Mouse (Mus musculus) heart, embryonic 11.5 days (tissue): Measurements from ENCODE around the gene Ints13. TPM values are rescaled to one million over a fixed set of nuclear protein-coding genes. Genes with fewer than 3 reads are reported as not detected.

ENCODE experiments used
- ATAC-seq: fragments of 200-750 bp; cut with Nextera tagmentation; replicated peaks from 2 replicates; pipeline ENCODE4 v1.8.0; 2017; ENCODE audit warnings: moderate library complexity; ENCODE audit not compliant: insufficient number of reproducible peaks, low FRiP score, low TSS enrichment
- H3K27ac ChIP-seq: fragments of 300-500 bp; sonication (generic); 2 replicates; pipeline ENCODE4 v1.5.1; 2014; ENCODE audit warnings: mild to moderate bottlenecking, low read depth, low read length
- H3K27me3 ChIP-seq: fragments of 300-500 bp; sonication (generic); 2 replicates; pipeline ENCODE4 v1.6.1; 2014; ENCODE audit warnings: mild to moderate bottlenecking, low read length, mixed read lengths; ENCODE audit not compliant: control insufficient read depth, insufficient read depth
- H3K36me3 ChIP-seq: fragments of 300-500 bp; sonication (generic); 2 replicates; pipeline ENCODE4 v1.6.1; 2014; ENCODE audit warnings: mild to moderate bottlenecking, low read length, moderate library complexity, mixed read lengths; ENCODE audit not compliant: control insufficient read depth, insufficient read depth
- H3K4me1 ChIP-seq: fragments of 300-500 bp; sonication (generic); 2 replicates; pipeline ENCODE4 v1.6.1; 2014; ENCODE audit warnings: low read length; ENCODE audit not compliant: control insufficient read depth, insufficient read depth
- H3K4me2 ChIP-seq: fragments of 300-500 bp; sonication (generic); 2 replicates; pipeline ENCODE4 v1.6.1; 2014; ENCODE audit warnings: mild to moderate bottlenecking, moderate library complexity
- H3K4me3 ChIP-seq: fragments of 300-500 bp; sonication (generic); 2 replicates; pipeline ENCODE4 v1.5.1; 2014; ENCODE audit warnings: low read depth, low read length
- H3K9ac ChIP-seq: fragments of 300-500 bp; sonication (generic); 2 replicates; pipeline ENCODE4 v1.6.1; 2014; ENCODE audit warnings: mild to moderate bottlenecking, low read depth, low read length, moderate library complexity
- H3K9me3 ChIP-seq: fragments of 300-500 bp; sonication (generic); replicated peaks from 2 replicates; pipeline ENCODE4 v1.6.1; 2016; ENCODE audit warnings: low read length; ENCODE audit not compliant: control insufficient read depth
- WGBS: fragments of 180-500 bp; shearing (Covaris S2); extraction: QIAGEN DNeasy Blood & Tissue Kit; methylation state at CpG from one replicate; pipeline ENCODE4 v1.1.7; 2014; ENCODE audit not compliant: insufficient replicate concordance; 5-methylcytosine and 5-hydroxymethylcytosine counted together
- polyA plus RNA-seq: library from polyadenylated mRNA; unstranded; fragments of >200 nt; fragmentation: Nextera tagmentation; extraction: Ambion mirVana; gene quantifications from 2 replicates; pipeline ENCODE4 v1.2.1, GENCODE M21; 2014

The Ints13 gene
- polyA plus RNA-seq, 1 experiment from 2014 or later = 51.8 TPM

DNA sequence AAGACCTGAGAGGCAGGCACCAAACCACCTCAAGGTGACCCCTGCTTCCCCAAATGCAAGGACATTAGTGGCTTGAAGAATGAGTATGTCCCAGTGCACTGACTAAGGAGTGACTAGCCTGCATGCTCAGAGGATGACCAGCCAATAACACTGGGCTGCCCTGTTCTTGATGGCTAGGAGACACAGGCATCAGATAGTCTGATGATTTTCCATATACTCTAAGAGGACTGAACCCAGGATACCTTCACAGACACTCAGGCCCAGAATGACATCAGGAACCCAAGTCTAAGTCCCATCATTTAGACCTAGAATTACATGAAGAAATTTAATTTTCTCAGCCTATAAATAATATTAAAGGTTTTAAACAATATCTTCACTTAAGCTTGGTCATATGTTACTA is 26.3 kb downstream of the Ints13 start:
- Histone ChIP-seq H3K36me3 (peaks cover 32% of the 10 kb centered on the region), H3K4me2 (no peak overlapping the region), H3K27ac (no peak overlapping the region), H3K27me3 (no peaks in the 10 kb centered on the region), H3K4me1 (no peaks in the 10 kb centered on the region), H3K4me3 (no peak overlapping the region), H3K9me3 (no peaks in the 10 kb centered on the region; the same call in 1 of the 2 replicates), H3K9ac (no peak overlapping the region)
- no peak for ATAC-seq

GRCm38 (mm10) chr6:146550421-146550820 is 27.2 kb downstream of the Ints13 start:
- Histone ChIP-seq H3K9ac (no peak overlapping the region), H3K4me3 (no peak overlapping the region), H3K9me3 (no peaks in the 10 kb centered on the region), H3K27me3 (no peaks in the 10 kb centered on the region), H3K27ac (no peak overlapping the region), H3K4me2 (no peak overlapping the region), H3K4me1 (no peaks in the 10 kb centered on the region), H3K36me3 (peaks cover 24% of the 10 kb centered on the region)
- 80% methylated on average over 2 of the region's 2 CpGs for WGBS
- ATAC-seq = no peak

DNA sequence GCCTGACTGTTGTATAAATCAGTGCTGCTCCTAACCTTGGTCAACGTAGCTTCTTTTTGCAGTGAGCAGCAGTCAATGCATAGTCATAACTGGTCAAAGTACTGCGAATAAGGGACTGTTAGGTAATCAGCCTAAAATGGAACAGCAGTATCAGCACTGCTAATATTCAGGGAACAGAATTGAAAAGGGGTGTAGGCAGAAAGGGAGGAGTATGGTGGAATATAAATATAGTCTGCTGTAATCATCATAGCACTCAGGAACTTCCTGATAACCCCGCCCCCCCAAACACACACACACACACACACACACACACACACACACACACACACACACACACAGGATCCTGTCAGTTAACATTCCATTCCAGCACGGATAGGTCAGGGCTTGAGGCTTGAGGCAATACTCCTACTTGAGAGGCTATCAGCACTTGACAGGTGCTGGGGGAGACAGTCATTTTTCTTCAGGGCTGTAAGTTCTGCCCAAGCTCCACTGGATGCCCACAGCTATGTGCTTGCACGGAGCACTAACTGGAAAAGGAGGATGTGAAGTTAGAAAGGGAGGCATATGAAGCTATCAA is 32.3 kb downstream of the Ints13 start:
- Histone ChIP-seq H3K36me3 (peaks cover 9% of the 10 kb centered on the region), H3K27me3 (no peaks in the 10 kb centered on the region), H3K27ac (peak overlapping the region; percentile 30; the same call in 1 of the 2 replicates), H3K4me3 (no peak overlapping the region), H3K4me1 (peaks cover 5% of the 10 kb centered on the region), H3K4me2 (no peak overlapping the region), H3K9me3 (no peaks in the 10 kb centered on the region), H3K9ac (no peak overlapping the region)
- peak; percentile 52; the same call in 1 of the 2 replicates for ATAC-seq
- WGBS = 59% methylated on average over 5 of the region's 5 CpGs

- H3K9me3 ChIP-seq = no peaks in the 10 kb centered on the region
- H3K36me3 ChIP-seq = peaks cover 5% of the 10 kb centered on the region; the same call in 1 of the 2 replicates
- no peak overlapping the region for H3K4me3 ChIP-seq
- H3K9ac ChIP-seq = no peak overlapping the region
- H3K27ac ChIP-seq = peak overlapping the region; percentile 30; the same call in 1 of the 2 replicates
- peaks cover 5% of the 10 kb centered on the region for H3K4me1 ChIP-seq
- no peak for ATAC-seq
- 90% methylated on average over 1 of the region's 1 CpGs for WGBS
- no peaks in the 10 kb centered on the region for H3K27me3 ChIP-seq
- no peak overlapping the region for H3K4me2 ChIP-seq
These were observed 33.0 kb downstream of the Ints13 start for GRCm38 (mm10) chr6:146544622-146545021.

DNA sequence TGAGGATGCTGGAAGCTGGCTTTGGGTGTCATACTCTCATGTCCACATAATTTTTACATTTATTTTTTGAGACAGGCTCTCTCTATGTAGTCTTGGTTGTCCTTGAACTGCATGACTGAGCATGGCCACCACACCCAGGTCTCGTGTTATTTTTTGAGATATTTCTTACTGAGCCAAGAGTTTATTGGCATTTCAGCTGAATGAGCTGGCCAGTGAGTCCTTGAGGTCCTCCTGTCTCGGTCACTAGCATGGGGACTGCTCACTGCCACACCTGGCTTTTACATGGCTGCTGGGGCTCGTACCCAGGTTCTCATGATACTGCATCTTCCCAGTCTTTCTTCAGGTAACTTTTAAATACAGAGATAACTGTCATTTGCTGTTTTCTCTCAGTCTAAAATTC is 37.2 kb downstream of the Ints13 start:
- no peak for ATAC-seq
- H3K9me3 ChIP-seq = no peaks in the 10 kb centered on the region; the same call in 1 of the 2 replicates
- H3K4me1 ChIP-seq = peaks cover 13% of the 10 kb centered on the region
- H3K4me2 ChIP-seq = no peak overlapping the region
- H3K9ac ChIP-seq = no peak overlapping the region
- no peaks in the 10 kb centered on the region for H3K27me3 ChIP-seq
- 85% methylated on average over 3 of the region's 3 CpGs for WGBS
- no peak overlapping the region for H3K4me3 ChIP-seq
- H3K27ac ChIP-seq = no peak overlapping the region
- H3K36me3 ChIP-seq = no peaks in the 10 kb centered on the region; the same call in 1 of the 2 replicates

DNA sequence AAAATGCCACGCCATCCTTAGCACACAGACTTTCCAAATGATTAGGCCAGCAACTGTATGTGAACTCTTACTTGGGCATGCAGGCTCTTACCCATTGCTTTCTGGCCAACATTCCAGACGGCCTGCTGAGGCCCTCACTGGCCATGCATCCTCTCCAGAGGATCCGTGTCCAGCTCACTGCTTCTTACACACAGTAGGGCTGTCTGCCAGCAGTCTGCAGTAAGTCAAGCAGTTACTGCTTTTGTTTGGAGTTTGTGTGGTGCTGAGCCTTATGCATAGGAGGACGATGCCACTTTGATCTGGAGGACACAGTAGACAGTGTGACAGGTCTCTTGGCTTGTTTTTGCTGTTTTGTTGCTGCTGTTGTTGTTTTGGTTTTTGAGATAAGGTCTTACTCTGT is 39.0 kb downstream of the Ints13 start:
- Histone ChIP-seq H3K27me3 (no peaks in the 10 kb centered on the region), H3K4me3 (no peak overlapping the region), H3K9ac (no peak overlapping the region), H3K4me2 (no peak overlapping the region), H3K27ac (peak overlapping the region; percentile 29; the same call in 1 of the 2 replicates), H3K9me3 (no peaks in the 10 kb centered on the region; the same call in 1 of the 2 replicates), H3K36me3 (no peaks in the 10 kb centered on the region; the same call in 1 of the 2 replicates), H3K4me1 (peaks cover 8% of the 10 kb centered on the region; the same call in 1 of the 2 replicates)
- no peak for ATAC-seq
- WGBS = 40% methylated on average over 4 of the region's 4 CpGs

GRCm38 (mm10) chr6:146538071-146538470 is 39.6 kb downstream of the Ints13 start:
- Histone ChIP-seq H3K27ac (no peak overlapping the region; the same call in 1 of the 2 replicates), H3K4me1 (peaks cover 8% of the 10 kb centered on the region; the same call in 1 of the 2 replicates), H3K4me3 (no peak overlapping the region), H3K9ac (no peak overlapping the region), H3K9me3 (no peaks in the 10 kb centered on the region; the same call in 1 of the 2 replicates), H3K36me3 (no peaks in the 10 kb centered on the region; the same call in 1 of the 2 replicates), H3K4me2 (no peak overlapping the region), H3K27me3 (no peaks in the 10 kb centered on the region)
- 52% methylated on average over 2 of the region's 2 CpGs for WGBS
- no peak for ATAC-seq

- Histone ChIP-seq H3K4me2 (no peak overlapping the region), H3K36me3 (no peaks in the 10 kb centered on the region; the same call in 1 of the 2 replicates), H3K27me3 (no peaks in the 10 kb centered on the region), H3K9ac (no peak overlapping the region), H3K9me3 (no peaks in the 10 kb centered on the region; the same call in 1 of the 2 replicates), H3K4me1 (peaks cover 8% of the 10 kb centered on the region; the same call in 1 of the 2 replicates), H3K27ac (peak overlapping the region; percentile 8; the same call in 1 of the 2 replicates), H3K4me3 (no peak overlapping the region)
- WGBS = 44% methylated on average over 4 of the region's 4 CpGs
- 0 out of 2 replicates have a peak, but pooled peaks have one; percentile 29 for ATAC-seq
These were observed 40.5 kb downstream of the Ints13 start for GRCm38 (mm10) chr6:146537111-146537510.

DNA sequence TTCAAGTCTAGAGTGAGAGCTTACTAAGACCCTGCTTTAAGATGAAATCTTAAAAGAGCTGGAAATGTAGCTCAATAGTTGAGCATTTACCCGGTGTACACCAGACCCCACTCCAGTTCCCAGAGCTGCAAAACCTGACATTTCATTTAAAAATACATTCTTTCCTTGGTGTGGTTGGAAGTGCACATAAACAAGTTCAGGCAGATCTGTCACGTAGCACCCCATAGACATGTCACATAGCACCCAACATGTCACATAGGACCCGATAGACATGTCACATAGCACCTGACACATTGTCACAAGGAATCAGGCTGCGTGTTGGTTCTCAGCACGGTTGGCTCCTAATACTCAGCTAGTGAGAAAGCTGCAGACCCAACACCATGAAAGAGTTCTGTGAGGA is 42.1 kb downstream of the Ints13 start:
- whole genome bisulfite sequencing = 74% methylated on average over 5 of the region's 5 CpGs

More for the DNA sequence above, 42.1 kb downstream of the Ints13 start:
- ATAC-seq = no peak
- no peaks in the 10 kb centered on the region; the same call in 1 of the 2 replicates for H3K36me3 ChIP-seq
- no peak overlapping the region for H3K4me2 ChIP-seq
- no peaks in the 10 kb centered on the region for H3K27me3 ChIP-seq
- no peak overlapping the region for H3K27ac ChIP-seq
- no peaks in the 10 kb centered on the region; the same call in 1 of the 2 replicates for H3K9me3 ChIP-seq
- no peak overlapping the region for H3K4me3 ChIP-seq
- H3K4me1 ChIP-seq = peaks cover 8% of the 10 kb centered on the region; the same call in 1 of the 2 replicates
- no peak overlapping the region for H3K9ac ChIP-seq
